Mouse (Mus musculus): ENCODE measurements around the gene Sfxn2.

Gene Sfxn2

GRCm38 (mm10) chr19:46599375-46600256 lies 26.5 kb downstream of the Sfxn2 start:
- DNase-seq (ENCODE audit: low spot score): no peak

- no peak for DNase-seq (ENCODE audit: low spot score)
Measured at GRCm38 (mm10) chr19:46600371-46600770, 27.2 kb downstream of the Sfxn2 start.

- no peak for DNase-seq (ENCODE audit: low spot score)
Measured at GRCm38 (mm10) chr19:46601491-46601890, 28.3 kb downstream of the Sfxn2 start.

GRCm38 (mm10) chr19:46602406-46602805 lies 29.2 kb downstream of the Sfxn2 start:
- DNase-seq (ENCODE audit: low spot score): no peak

- DNase-seq (ENCODE audit: low spot score): no peak
Measured at GRCm38 (mm10) chr19:46606718-46607117, 33.6 kb downstream of the Sfxn2 start.

GRCm38 (mm10) chr19:46607424-46607823 lies 34.3 kb downstream of the Sfxn2 start:
- DNase-seq (ENCODE audit: low spot score): no peak

- DNase-seq (ENCODE audit: low spot score): no peak
Measured at GRCm38 (mm10) chr19:46608158-46608557, 35.0 kb downstream of the Sfxn2 start.

- DNase-seq (ENCODE audit: low spot score): no peak
Measured at GRCm38 (mm10) chr19:46616378-46616777, 43.2 kb downstream of the Sfxn2 start.

- DNase-seq (ENCODE audit: low spot score): no peak
Measured at GRCm38 (mm10) chr19:46617361-46617760, 44.2 kb downstream of the Sfxn2 start.

- no peak for DNase-seq (ENCODE audit: low spot score)
Measured at GRCm38 (mm10) chr19:46618322-46618721, 45.2 kb downstream of the Sfxn2 start.

GRCm38 (mm10) chr19:46619001-46619400 lies 45.8 kb downstream of the Sfxn2 start:
- no peak for DNase-seq (ENCODE audit: low spot score)

GRCm38 (mm10) chr19:46619518-46619917 lies 46.4 kb downstream of the Sfxn2 start:
- DNase-seq (ENCODE audit: low spot score): no peak

- DNase-seq (ENCODE audit: low spot score): no peak
Measured at GRCm38 (mm10) chr19:46620016-46620808, 47.0 kb downstream of the Sfxn2 start.

- DNase-seq (ENCODE audit: low spot score): no peak
Measured at GRCm38 (mm10) chr19:46621236-46622183, 48.3 kb downstream of the Sfxn2 start.

GRCm38 (mm10) chr19:46622659-46623193 lies 49.6 kb downstream of the Sfxn2 start:
- no peak for DNase-seq (ENCODE audit: low spot score)

GRCm38 (mm10) chr19:46623194-46623667 lies 50.1 kb downstream of the Sfxn2 start:
- DNase-seq (ENCODE audit: low spot score): peak; percentile 74

GRCm38 (mm10) chr19:46623790-46624772 lies 50.9 kb downstream of the Sfxn2 start:
- DNase-seq (ENCODE audit: low spot score): peak; percentile 78

- no peak for DNase-seq (ENCODE audit: low spot score)
Measured at GRCm38 (mm10) chr19:46625015-46625414, 51.9 kb downstream of the Sfxn2 start.

- no peak for DNase-seq (ENCODE audit: low spot score)
Measured at GRCm38 (mm10) chr19:46625519-46625918, 52.4 kb downstream of the Sfxn2 start.

GRCm38 (mm10) chr19:46628403-46628802 lies 55.2 kb downstream of the Sfxn2 start:
- no peak for DNase-seq (ENCODE audit: low spot score)
